Mouse (Mus musculus) limb, embryonic 13.5 days (tissue): Measurements from ENCODE around the gene Clec4a2. TPM values are rescaled to one million over a fixed set of nuclear protein-coding genes. Genes with fewer than 3 reads are reported as not detected.

Experiments
- polyA plus RNA-seq: library from polyadenylated mRNA; unstranded; fragments of >200 nt; fragmentation: Nextera tagmentation; extraction: Ambion mirVana; gene quantifications from 2 replicates; pipeline ENCODE4 v1.2.1, GENCODE M21; 2015

The Clec4a2 gene
- polyA plus RNA-seq, 1 experiment from 2014 or later: 2.4 TPM

Other genes starting within 250 kb of the Clec4a2 start
- 69.2 and 72.4 TPM in 2 replicates for gene Necap1, start 232.0 kb upstream of the Clec4a2 start, polyA plus RNA-seq
- 1.9 and 2.0 TPM in 2 replicates for gene Clec4a1, start 184.6 kb upstream of the Clec4a2 start, polyA plus RNA-seq
- 1.5 and 1.7 TPM in 2 replicates for gene Clec4a3, start 153.9 kb upstream of the Clec4a2 start, polyA plus RNA-seq
- not detected in 2 replicates for gene Clec4a4, start 116.1 kb upstream of the Clec4a2 start, polyA plus RNA-seq
- gene Clec4b1, start 56.5 kb upstream of the Clec4a2 start, polyA plus RNA-seq: not detected in 2 replicates
- gene Clec4b2, start 66.5 kb downstream of the Clec4a2 start, polyA plus RNA-seq: not detected in 2 replicates
- 1.1 and 1.7 TPM in 2 replicates for gene Clec4n, start 123.4 kb downstream of the Clec4a2 start, polyA plus RNA-seq
- gene Clec4d, start 155.7 kb downstream of the Clec4a2 start, polyA plus RNA-seq: 0.19 TPM in 1 of 2 replicates, not detected in the other
- not detected in 2 replicates for gene Clec4e, start 183.4 kb downstream of the Clec4a2 start, polyA plus RNA-seq
- not detected in 2 replicates for gene Vmn2r19, start 201.9 kb downstream of the Clec4a2 start, polyA plus RNA-seq